Mouse (Mus musculus) gastrocnemius, postnatal 36 days (tissue): ENCODE data around the gene Pla1a. TPM values are rescaled to one million over a fixed set of nuclear protein-coding genes. Genes with fewer than 3 reads are reported as not detected.
A peak's percentile ranks its signal among the peaks of the same experiment; 100 is the strongest.

Experiments
- DNase-seq, 2 experiments: peaks; one replicate each; pipeline ENCODE4 v3.0.0; 2022
- intact Hi-C: fragments of 180-260 bp; cut with DNase I; formaldehyde crosslinking; loops from one replicate; pipeline ENCODE4 v1.15.1; 2025
- total RNA-seq, 2 experiments: library from RNA; stranded (reverse); gene quantifications; 2 replicates each; pipeline ENCODE4 v1.2.3; 2021

The Pla1a gene
- total RNA-seq, 2 experiments from 2014 or later = 4.2 to 4.7 TPM

GRCm38 (mm10) chr16:38440403-38440802 is 7.5 kb upstream of the Pla1a start:
- no peak for DNase-seq
- intact Hi-C loops = loop anchor here (5.0 kb wide), 1 partner anchor 38 kb away; no protein-coding TSS in a partner anchor

- intact Hi-C loops = no loop called here
- DNase-seq = no peak
Measured at GRCm38 (mm10) chr16:38439190-38439589, 6.2 kb upstream of the Pla1a start.

- intact Hi-C loops = no loop called here
Measured at GRCm38 (mm10) chr16:38434295-38434795, 1.4 kb upstream of the Pla1a start.

GRCm38 (mm10) chr16:38433514-38433913 is 569 bp upstream of the Pla1a start:
- intact Hi-C loops = no loop called here
- DNase-seq = no peak

More at GRCm38 (mm10) chr16:38434295-38434795, 1.4 kb upstream of the Pla1a start:
- no peak for DNase-seq

GRCm38 (mm10) chr16:38431446-38432185 is 1.3 kb downstream of the Pla1a start:
- intact Hi-C loops = no loop called here
- DNase-seq = no peak

- intact Hi-C loops = no loop called here
- DNase-seq = no peak
Measured at GRCm38 (mm10) chr16:38425799-38426198, 7.1 kb downstream of the Pla1a start.

GRCm38 (mm10) chr16:38425374-38425773 is 7.6 kb downstream of the Pla1a start:
- intact Hi-C loops = no loop called here
- DNase-seq = no peak

GRCm38 (mm10) chr16:38414953-38415352 is 18.0 kb downstream of the Pla1a start:
- intact Hi-C loops = no loop called here
- DNase-seq = no peak

GRCm38 (mm10) chr16:38408416-38408815 is 24.5 kb downstream of the Pla1a start:
- DNase-seq = no peak
- intact Hi-C loops = no loop called here

GRCm38 (mm10) chr16:38407584-38407983 is 25.4 kb downstream of the Pla1a start:
- intact Hi-C loops = no loop called here
- no peak for DNase-seq

- intact Hi-C loops = no loop called here
- DNase-seq = no peak
Measured at GRCm38 (mm10) chr16:38406708-38407107, 26.2 kb downstream of the Pla1a start.

GRCm38 (mm10) chr16:38406293-38406692 is 26.7 kb downstream of the Pla1a start:
- intact Hi-C loops = no loop called here
- DNase-seq = no peak

- intact Hi-C loops = loop anchor here (5.0 kb wide), 1 partner anchor 39 kb away; no protein-coding TSS in a partner anchor
- no peak for DNase-seq
Measured at GRCm38 (mm10) chr16:38403639-38404038, 29.3 kb downstream of the Pla1a start.

GRCm38 (mm10) chr16:38401468-38401867 is 31.5 kb downstream of the Pla1a start:
- DNase-seq = no peak

GRCm38 (mm10) chr16:38400311-38400960 is 32.5 kb downstream of the Pla1a start:
- no peak for DNase-seq
- intact Hi-C loops = loop anchor here (5.0 kb wide), 1 partner anchor 42 kb away; no protein-coding TSS in a partner anchor

More at GRCm38 (mm10) chr16:38401468-38401867, 31.5 kb downstream of the Pla1a start:
- intact Hi-C loops = loop anchor here (5.0 kb wide), 1 partner anchor 41 kb away; no protein-coding TSS in a partner anchor

- intact Hi-C loops = loop anchor here (5.0 kb wide), 1 partner anchor 43 kb away; no protein-coding TSS in a partner anchor
- DNase-seq = peak; percentile 36 to 50
Measured at GRCm38 (mm10) chr16:38399531-38400231, 33.3 kb downstream of the Pla1a start.

- intact Hi-C loops = no loop called here
- no peak for DNase-seq
Measured at GRCm38 (mm10) chr16:38399076-38399475, 33.9 kb downstream of the Pla1a start.

- intact Hi-C loops = no loop called here
- no peak for DNase-seq
Measured at GRCm38 (mm10) chr16:38398266-38398665, 34.7 kb downstream of the Pla1a start.

GRCm38 (mm10) chr16:38396155-38396554 is 36.8 kb downstream of the Pla1a start:
- peak; percentile 39 to 52 for DNase-seq
- intact Hi-C loops = no loop called here

- intact Hi-C loops = no loop called here
- no peak for DNase-seq
Measured at GRCm38 (mm10) chr16:38395060-38395730, 37.8 kb downstream of the Pla1a start.
